Mouse (Mus musculus) CD4-positive, CD25-positive, alpha-beta regulatory T cell, adult 4 months (primary cell): ENCODE measurements around the gene Snrnp70. TPM values are rescaled to one million over a fixed set of nuclear protein-coding genes. Genes with fewer than 3 reads are reported as not detected.
A peak's percentile ranks its signal among the peaks of the same experiment; 100 is the strongest.

Experiments
- ATAC-seq: one replicate; pipeline ENCODE4 v1.8.0; 2017
- polyA plus RNA-seq, 2 experiments: library from polyadenylated mRNA; unstranded; fragments of 100-300 nt; shearing (Covaris generic); gene quantifications; one replicate each; pipeline ENCODE4 v1.2.1; 2017

Gene Snrnp70
- polyA plus RNA-seq, 2 experiments from 2014 or later: 82.1 to 130 TPM

DNA sequence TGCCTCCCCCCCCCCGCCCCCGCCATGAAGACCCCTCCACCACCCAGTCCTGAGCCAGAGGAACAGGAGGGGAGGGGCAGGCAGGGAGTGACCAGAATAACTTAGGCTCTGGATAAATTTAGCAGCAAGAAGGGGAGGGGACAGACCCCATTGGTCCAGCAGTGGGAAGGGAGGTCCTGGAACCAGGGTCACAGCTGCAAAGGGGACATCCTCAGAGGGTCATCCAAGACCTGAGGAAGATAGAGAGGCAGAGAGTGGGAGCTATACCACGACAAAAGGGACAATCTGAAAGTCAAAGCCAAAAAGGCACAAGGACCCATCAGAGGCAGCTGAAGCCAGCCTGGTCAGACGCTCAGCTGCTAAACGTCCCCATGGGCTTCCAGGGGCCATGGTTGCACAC, 60.5 kb downstream of the Snrnp70 start, which contains the start of gene Hrc:
TSS of gene Hrc (plus strand) at position 235 of the 400 bp plus-strand sequence.
- no peak for ATAC-seq

- ATAC-seq: no peak
These were observed 60.9 kb downstream of the Snrnp70 start for GRCm38 (mm10) chr7:45334605-45335004.

DNA sequence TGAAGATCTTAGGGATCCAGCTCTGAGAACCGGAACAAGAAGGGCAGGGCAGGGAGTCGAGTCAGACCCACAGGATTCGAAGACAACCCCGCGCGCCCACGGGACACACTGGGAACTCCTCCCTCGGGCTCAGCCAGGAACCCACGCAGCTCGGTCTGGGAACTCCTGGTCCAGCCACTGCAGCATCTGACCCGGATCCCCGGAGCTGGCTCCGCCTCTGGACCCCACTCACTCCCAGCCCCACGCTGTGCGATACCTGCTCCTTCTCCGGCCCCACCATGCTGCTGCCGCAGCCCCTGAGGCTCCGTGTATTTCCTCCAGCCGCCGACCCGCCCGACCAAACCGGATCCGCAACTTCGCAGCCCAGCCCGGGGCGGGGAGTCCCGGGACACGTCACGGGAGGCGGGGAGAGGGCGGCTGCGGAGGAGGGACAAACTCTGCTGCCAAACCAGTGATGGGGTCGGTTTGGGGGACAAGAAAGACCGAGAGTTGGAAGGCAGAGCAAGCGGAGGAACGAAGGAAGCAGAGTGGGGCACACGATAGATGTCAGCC, 62.0 kb downstream of the Snrnp70 start, which contains the start of gene Trpm4:
TSS of gene Trpm4 (minus strand) at position 350 of the 552 bp plus-strand sequence.
- ATAC-seq: peak; percentile 93

DNA sequence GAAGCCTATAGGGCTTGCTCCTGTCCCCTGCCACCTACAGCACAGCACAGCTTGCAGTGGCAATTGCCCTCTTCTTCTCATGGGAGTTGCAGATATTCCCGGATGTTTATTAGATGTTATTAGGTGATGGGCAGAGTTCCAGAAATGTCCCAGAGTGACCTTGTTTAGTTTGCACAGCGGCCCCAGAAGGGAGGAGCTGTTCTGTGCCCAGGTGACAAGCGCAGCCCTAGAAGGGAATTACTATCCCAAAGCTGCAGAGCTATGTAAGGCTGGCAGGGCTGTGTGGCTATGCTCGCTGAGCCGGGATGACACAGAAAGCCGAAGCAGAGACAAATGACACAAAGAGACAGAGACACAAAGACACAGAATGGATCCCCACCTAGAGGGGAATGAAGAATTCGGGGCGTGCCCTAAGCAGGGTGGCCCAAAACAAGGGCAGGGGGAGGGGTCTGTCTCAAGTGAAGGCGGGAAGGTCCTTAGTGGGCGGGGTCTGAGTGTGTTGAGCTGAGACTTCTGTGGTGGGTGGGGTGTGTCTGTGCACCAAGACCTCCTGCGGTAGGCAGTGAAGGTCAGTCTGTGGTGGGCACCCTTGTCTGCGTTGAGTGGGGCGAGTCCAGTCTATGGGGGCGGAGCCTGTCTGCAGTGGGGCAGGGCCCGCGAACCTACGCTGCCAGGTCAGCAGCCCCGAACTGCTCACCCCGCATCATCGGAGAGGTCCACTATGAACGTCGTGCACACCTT, 62.7 kb downstream of the Snrnp70 start:
- peak; percentile 35 for ATAC-seq

- ATAC-seq: no peak
These were observed 64.0 kb downstream of the Snrnp70 start for GRCm38 (mm10) chr7:45331502-45331901.

GRCm38 (mm10) chr7:45328841-45329475, 66.6 kb downstream of the Snrnp70 start:
- no peak for ATAC-seq

Other genes with a start within 250 kb of the Snrnp70 start
- gene Pih1d1, start 241.4 kb downstream of the Snrnp70 start, polyA plus RNA-seq: 10 to 100 TPM; 40.4 to 50.6 TPM
- gene Aldh16a1, start 241.2 kb downstream of the Snrnp70 start, polyA plus RNA-seq: 10 to 100 TPM; 16.5 to 27.2 TPM
- not detected for gene Slc17a7, start 231.8 kb downstream of the Snrnp70 start, polyA plus RNA-seq
- gene Gfy, start 216.2 kb downstream of the Snrnp70 start, polyA plus RNA-seq: not detected
- not detected for gene Pth2, start 214.7 kb downstream of the Snrnp70 start, polyA plus RNA-seq
- not detected for gene Ccdc155, start 190.8 kb downstream of the Snrnp70 start, polyA plus RNA-seq
- 10 to 100 TPM; 16.1 to 22.9 TPM for gene Dkkl1, start 183.6 kb downstream of the Snrnp70 start, polyA plus RNA-seq
- 1 to 10 TPM; 4.5 to 5.4 TPM for gene Tead2, start 180.0 kb downstream of the Snrnp70 start, polyA plus RNA-seq
- gene Cd37, start 156.6 kb downstream of the Snrnp70 start, polyA plus RNA-seq: 100 to 1,000 TPM; 473 to 666 TPM
- gene Slc6a16, start 154.7 kb downstream of the Snrnp70 start, polyA plus RNA-seq: not detected
- gene Slc6a21, start 118.2 kb downstream of the Snrnp70 start, polyA plus RNA-seq: not detected
- 10 to 100 TPM; 11.7 to 15.9 TPM for gene Trpm4, start 62.0 kb downstream of the Snrnp70 start, polyA plus RNA-seq
- not detected for gene Hrc, start 60.5 kb downstream of the Snrnp70 start, polyA plus RNA-seq
- not detected for gene Ppfia3, start 28.7 kb downstream of the Snrnp70 start, polyA plus RNA-seq
- gene Lin7b, start 25.2 kb downstream of the Snrnp70 start, polyA plus RNA-seq: not detected
- gene Kcna7, start 9.9 kb upstream of the Snrnp70 start, polyA plus RNA-seq: not detected
- gene Ntf5, start 18.0 kb upstream of the Snrnp70 start, polyA plus RNA-seq: not detected
- not detected for gene Lhb, start 25.1 kb upstream of the Snrnp70 start, polyA plus RNA-seq
- gene Gys1, start 39.1 kb upstream of the Snrnp70 start, polyA plus RNA-seq: 10 to 100 TPM in 1 of 2 experiments, 1 to 10 TPM in 1; 9.2 to 18.2 TPM
- gene Ruvbl2, start 42.4 kb upstream of the Snrnp70 start, polyA plus RNA-seq: 10 to 100 TPM; 41.9 to 51.9 TPM
- gene Ftl1, start 64.1 kb upstream of the Snrnp70 start, polyA plus RNA-seq: 1,000 to 10,000 TPM; 1,962 to 2,374 TPM
- 100 to 1,000 TPM; 146 to 164 TPM for gene Bax, start 71.2 kb upstream of the Snrnp70 start, polyA plus RNA-seq
- gene Tulp2, start 86.1 kb upstream of the Snrnp70 start, polyA plus RNA-seq: 1 to 10 TPM; 1.2 TPM
- gene Gm45808, start 91.1 kb upstream of the Snrnp70 start, polyA plus RNA-seq: under 1 TPM in 1 of 2 experiments, not detected in 1; 0.62 TPM
- gene Dhdh, start 93.1 kb upstream of the Snrnp70 start, polyA plus RNA-seq: 1 to 10 TPM; 1.1 to 2.7 TPM
- gene Nucb1, start 114.7 kb upstream of the Snrnp70 start, polyA plus RNA-seq: 100 to 1,000 TPM; 124 to 159 TPM
- gene Ppp1r15a, start 130.5 kb upstream of the Snrnp70 start, polyA plus RNA-seq: 100 to 1,000 TPM in 1 of 2 experiments, 10 to 100 TPM in 1; 49.3 to 132 TPM
- under 1 TPM in 1 of 2 experiments, not detected in 1; 0.20 TPM for gene Plekha4, start 130.6 kb upstream of the Snrnp70 start, polyA plus RNA-seq
- gene Hsd17b14, start 159.2 kb upstream of the Snrnp70 start, polyA plus RNA-seq: under 1 TPM; 0.77 to 0.81 TPM
- 10 to 100 TPM; 46.4 to 77.9 TPM for gene Bcat2, start 174.4 kb upstream of the Snrnp70 start, polyA plus RNA-seq
- gene Fgf21, start 219.7 kb upstream of the Snrnp70 start, polyA plus RNA-seq: not detected
- not detected for gene Fut1, start 221.5 kb upstream of the Snrnp70 start, polyA plus RNA-seq
- gene Izumo1, start 226.1 kb upstream of the Snrnp70 start, polyA plus RNA-seq: not detected
- gene Rasip1, start 231.7 kb upstream of the Snrnp70 start, polyA plus RNA-seq: under 1 TPM in 1 of 2 experiments, not detected in 1; 0.20 TPM
- gene Mamstr, start 244.2 kb upstream of the Snrnp70 start, polyA plus RNA-seq: under 1 TPM; 0.32 to 0.40 TPM